Mouse (Mus musculus): Measurements from ENCODE around the gene Mslnl. TPM values are rescaled to one million over a fixed set of nuclear protein-coding genes. Genes with fewer than 3 reads are reported as not detected.
A peak's percentile ranks its signal among the peaks of the same experiment; 100 is the strongest.

The Mslnl gene
- polyA plus RNA-seq (2012; rRNA removed) = 0.24 and 0.26 TPM in 2 replicates

- DNase-seq (ENCODE audit: low read depth, low spot score) = no peak
- WGBS = 34% methylated on average over 3 of the region's 3 CpGs
These were observed at the start of gene Mslnl for GRCm38 (mm10) chr17:25735745-25736144. TSS of gene Mslnl (plus strand) at chr17:25736042.

DNA sequence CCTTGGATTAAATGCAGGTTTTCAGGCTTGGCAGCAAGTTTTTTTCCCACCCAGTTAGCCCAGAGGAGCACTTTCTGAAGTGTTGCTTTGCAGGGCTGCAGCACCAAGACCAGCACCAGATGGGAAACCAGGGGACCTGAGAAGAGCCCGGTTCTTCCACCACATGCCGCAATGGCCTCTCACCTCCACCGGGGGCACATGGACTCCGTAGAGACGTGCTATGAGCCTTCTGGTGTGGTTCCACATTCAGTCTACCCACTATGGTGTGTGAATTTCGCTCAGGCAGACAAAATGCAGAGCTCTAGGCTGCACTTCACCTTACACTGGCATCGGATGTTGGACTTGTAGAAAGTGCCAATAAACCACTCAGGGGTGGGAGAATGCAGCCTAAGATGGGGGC is 49.5 kb upstream of the Mslnl start:
- DNase-seq (ENCODE audit: low read depth, low spot score) = no peak
- 38% methylated on average over 7 of the region's 7 CpGs for WGBS

- DNase-seq (ENCODE audit: low read depth, low spot score) = no peak
- 76% methylated on average over 4 of the region's 4 CpGs for WGBS
These were observed 46.9 kb upstream of the Mslnl start for GRCm38 (mm10) chr17:25688922-25689321.

GRCm38 (mm10) chr17:25696263-25696662 is 39.6 kb upstream of the Mslnl start:
- no peak for DNase-seq (ENCODE audit: low read depth, low spot score)
- WGBS = 21% methylated on average over 1 of the region's 1 CpGs

- 16% methylated on average over 7 of the region's 7 CpGs for WGBS
These were observed 37.4 kb upstream of the Mslnl start for GRCm38 (mm10) chr17:25698446-25698845.

DNA sequence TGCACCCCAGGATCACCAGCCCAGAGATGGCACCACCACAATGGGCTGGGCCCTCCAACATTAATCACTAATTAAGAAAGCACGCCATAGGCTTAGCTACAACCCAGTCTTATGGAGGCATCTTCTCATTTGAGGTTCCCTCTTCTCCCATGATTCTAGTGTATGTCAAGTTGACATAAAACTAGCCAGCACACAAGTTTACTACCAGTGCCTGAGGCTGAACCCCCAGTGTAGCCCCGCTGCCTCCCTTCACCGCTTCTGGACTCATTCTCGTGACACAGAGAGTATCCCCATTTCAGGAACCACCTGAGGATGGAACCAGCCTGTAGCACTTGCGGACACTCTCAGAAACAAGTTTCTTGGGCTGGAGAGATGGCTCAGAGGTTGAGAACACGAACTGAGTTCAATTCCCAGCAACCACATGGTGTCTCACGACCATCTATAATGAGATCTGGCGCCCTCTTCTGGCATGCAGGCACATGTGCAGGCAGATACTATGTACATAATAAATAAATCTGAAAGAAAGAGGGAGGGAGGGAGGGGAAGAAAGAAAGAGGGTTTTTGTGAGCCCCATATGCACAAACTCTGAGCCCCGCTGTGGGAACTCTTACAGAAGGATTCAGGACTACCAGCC is 34.9 kb upstream of the Mslnl start:
- no peak for DNase-seq (ENCODE audit: low read depth, low spot score)
- WGBS = 56% methylated on average over 9 of the region's 9 CpGs

More at GRCm38 (mm10) chr17:25698446-25698845, 37.4 kb upstream of the Mslnl start:
- DNase-seq (ENCODE audit: low read depth, low spot score) = peak; percentile 57

GRCm38 (mm10) chr17:25709994-25710393 is 25.8 kb upstream of the Mslnl start:
- no peak for DNase-seq (ENCODE audit: low read depth, low spot score)
- WGBS = 96% methylated on average over 2 of the region's 2 CpGs

GRCm38 (mm10) chr17:25711136-25711535 is 24.7 kb upstream of the Mslnl start:
- no peak for DNase-seq (ENCODE audit: low read depth, low spot score)
- WGBS = 58% methylated on average over 4 of the region's 4 CpGs

- WGBS = 58% methylated on average over 3 of the region's 3 CpGs
- no peak for DNase-seq (ENCODE audit: low read depth, low spot score)
These were observed 20.2 kb upstream of the Mslnl start for GRCm38 (mm10) chr17:25715627-25716026.

DNA sequence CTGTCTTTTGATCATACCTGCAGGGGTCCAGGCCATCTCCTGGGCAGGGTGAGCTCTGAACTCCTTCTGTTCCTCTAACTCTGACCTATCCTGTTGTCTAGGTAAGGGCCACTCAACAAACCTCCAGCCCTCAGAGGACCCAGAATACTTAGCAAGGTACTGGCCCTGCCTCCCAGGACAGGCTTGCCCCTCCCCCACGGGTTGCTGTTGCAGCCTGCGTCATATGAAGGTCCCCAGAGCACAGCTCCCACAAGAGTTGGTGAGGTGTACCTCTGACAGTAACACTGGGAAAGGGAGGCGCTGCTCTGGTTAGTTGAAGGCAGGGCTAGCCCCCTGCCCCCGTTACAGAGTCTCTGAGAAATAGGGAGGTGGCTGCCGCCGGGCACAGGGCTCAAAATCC is 19.7 kb upstream of the Mslnl start:
- WGBS = 11% methylated on average over 6 of the region's 6 CpGs
- DNase-seq (ENCODE audit: low read depth, low spot score) = no peak

DNA sequence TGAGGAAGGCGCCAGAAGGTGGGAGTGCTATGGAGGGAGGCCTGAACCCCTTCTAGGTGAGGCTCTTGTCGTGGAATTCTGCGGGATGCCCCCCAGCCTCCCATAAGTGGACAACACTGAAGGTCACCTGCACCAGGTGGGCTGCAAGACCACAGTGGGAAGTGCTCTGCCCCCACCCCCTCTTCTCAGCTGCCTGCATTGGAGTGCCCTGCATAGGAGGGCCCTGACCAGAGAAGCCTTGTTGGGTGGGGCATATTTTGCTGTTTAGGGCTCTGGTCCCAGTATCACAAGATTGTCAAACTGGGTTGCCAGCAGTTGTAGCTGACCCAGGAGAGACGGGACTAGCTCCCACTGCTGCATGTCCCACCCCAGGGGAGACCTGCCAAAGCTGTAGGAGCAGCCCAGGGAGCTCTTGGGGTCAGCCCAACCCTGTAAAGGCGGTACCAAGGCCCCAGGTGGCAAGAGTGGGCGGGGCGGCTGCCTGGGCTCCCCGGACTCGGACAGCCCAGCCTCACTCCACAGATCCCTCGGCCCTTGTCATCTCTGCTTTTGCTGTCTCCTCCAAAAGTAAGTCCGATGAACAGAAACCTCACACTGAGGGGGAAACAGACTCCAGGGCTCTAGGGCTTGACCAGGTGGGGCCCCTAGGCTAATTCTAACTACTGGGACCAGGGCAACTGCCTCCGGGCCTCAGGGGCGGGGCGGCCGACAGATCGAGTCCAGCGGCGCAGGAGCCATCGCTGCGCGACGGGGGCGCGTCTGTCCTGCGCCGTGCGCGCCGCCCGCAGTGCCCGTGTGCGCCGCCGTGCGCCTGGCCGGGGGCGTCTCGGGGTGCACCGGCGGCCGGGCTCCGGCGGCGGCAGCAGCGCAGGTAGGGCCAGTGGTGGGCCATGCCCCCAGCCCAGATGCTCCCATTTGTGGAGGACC is 18.9 kb upstream of the Mslnl start, which contains the start of gene Gng13:
Gene Gng13 (plus strand): TSS at position 461 of the 927 bp plus-strand sequence.
- WGBS = 2% methylated on average over 45 of the region's 45 CpGs
- DNase-seq (ENCODE audit: low read depth, low spot score) = no peak

DNA sequence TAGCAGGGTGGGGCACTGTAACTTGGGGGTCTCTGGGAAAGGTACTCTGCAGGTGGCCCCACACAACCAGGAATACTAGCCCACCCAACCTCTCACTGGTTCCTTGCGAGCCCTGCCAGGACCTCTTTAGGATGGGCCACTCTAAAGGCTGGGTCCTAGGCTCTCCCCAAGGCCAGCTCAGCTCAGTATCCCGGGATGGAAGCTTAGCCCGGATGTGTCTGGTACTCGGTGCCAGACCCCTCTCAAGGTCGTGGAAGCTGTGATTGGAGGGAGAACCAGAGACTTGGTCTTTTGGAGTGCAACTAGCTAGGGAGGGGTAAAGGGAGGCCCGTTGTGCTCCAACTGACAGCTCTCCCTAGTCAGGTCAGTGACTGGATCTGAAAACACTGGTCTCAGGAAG is 18.2 kb upstream of the Mslnl start:
- 12% methylated on average over 6 of the region's 6 CpGs for WGBS
- DNase-seq (ENCODE audit: low read depth, low spot score) = no peak

DNA sequence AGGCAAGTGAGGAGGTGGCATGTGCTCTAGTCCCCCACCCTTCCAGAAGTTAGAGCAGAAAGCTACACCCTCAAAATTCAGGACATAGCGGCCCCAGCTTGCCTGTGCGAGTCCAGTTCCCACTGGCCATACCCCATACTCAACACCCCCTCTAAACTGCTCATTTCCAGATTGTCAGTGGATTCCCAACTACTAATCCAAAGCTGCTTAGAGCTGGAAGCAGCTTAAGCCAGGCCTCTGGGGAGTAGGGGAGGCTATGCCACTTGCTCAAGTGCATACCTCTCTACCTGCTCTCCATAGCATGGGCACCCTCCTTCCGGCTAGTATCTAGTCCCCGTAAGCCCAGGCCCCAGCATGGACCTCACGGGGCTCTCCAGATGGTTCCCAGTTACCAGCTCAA is 14.4 kb upstream of the Mslnl start:
- WGBS = 95% methylated on average over 5 of the region's 5 CpGs
- no peak for DNase-seq (ENCODE audit: low read depth, low spot score)

- DNase-seq (ENCODE audit: low read depth, low spot score) = no peak
- WGBS = 97% methylated on average over 19 of the region's 19 CpGs
These were observed 12.4 kb upstream of the Mslnl start for GRCm38 (mm10) chr17:25723470-25723869.

DNA sequence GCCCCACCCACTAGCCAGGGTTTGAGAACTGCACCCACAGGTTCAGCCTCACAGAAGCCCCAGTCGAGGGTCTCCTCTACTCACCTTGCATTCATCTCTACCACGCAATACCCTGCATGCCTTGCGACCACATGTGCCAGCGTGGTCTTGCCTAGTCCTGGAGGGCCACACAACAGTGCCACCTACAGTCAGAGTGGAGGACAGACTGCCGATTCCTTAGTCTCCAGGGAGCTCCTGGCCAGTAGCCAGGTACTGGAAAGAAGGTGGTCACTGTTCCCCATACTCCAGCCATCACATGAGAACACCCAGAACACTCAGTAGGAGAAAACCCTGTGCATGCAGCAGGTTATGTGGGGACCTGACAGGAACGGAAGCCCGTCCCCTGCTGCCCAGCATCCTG is 11.9 kb upstream of the Mslnl start:
- WGBS = 92% methylated on average over 7 of the region's 7 CpGs
- DNase-seq (ENCODE audit: low read depth, low spot score) = no peak

- no peak for DNase-seq (ENCODE audit: low read depth, low spot score)
- WGBS = 88% methylated on average over 6 of the region's 6 CpGs
These were observed 10.6 kb upstream of the Mslnl start for GRCm38 (mm10) chr17:25725264-25725663.

DNA sequence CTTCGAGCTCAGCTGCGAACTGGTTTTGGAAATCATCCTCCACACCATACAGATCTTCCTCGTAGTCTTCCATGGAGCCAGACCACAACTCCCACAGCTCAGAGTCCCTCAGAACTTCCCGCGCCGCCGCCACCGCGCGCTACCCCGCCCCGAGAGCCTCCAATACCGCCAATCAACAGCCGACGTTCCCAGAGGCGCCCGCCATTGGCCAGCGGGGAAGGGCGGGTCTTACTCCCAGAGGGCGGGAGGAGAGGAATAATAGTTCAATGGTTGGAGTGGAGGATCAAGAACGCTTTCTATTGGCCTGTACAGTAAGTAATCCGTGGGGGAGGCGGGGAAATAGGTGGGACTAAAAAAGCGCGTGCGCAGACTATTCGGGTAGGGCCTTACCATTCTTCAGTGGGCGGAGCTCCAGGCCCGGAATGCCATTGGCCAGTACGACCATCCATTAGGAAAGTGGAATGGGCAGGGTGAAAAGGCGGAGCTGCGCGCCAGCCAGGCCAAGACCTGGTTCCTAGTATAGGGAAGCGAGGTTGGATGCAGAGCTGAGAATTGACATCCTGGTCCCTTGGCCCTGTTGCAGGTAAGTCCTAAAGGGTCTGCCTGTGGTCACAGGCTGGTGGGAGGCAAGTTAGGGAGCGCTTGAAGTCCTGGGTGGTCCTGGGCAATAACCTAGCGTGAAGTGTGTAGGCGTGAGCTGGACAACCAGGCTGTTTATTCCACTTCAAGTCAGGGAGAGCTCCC is 8.4 kb upstream of the Mslnl start, which contains the start of the genes Chtf18 and Rpusd1:
Gene Chtf18 (minus strand): TSS at position 155 of the 744 bp plus-strand sequence.
Gene Rpusd1 (plus strand): TSS at position 406 of the 744 bp plus-strand sequence.
- WGBS = under 1% methylated on average over 37 of the region's 37 CpGs
- DNase-seq (ENCODE audit: low read depth, low spot score) = peak; percentile 99

DNA sequence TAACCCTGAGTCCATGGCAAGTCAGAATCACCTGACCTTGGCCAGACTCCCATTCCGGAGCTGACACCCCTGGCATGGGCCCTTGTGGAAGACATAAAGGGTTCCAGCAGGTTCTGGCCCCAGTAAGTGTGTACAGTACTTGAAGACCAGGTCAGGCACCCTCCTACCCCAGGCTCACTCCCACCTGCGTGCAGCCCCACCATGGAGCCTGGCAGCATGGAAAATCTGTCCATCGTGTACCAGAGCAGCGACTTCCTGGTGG is 7.9 kb upstream of the Mslnl start:
- 15% methylated on average over 4 of the region's 4 CpGs for WGBS

GRCm38 (mm10) chr17:25732082-25732481 is 3.8 kb upstream of the Mslnl start:
- peak; percentile 62 for DNase-seq (ENCODE audit: low read depth, low spot score)
- 17% methylated on average over 2 of the region's 2 CpGs for WGBS

More for the DNA sequence above, 7.9 kb upstream of the Mslnl start:
- no peak for DNase-seq (ENCODE audit: low read depth, low spot score)

GRCm38 (mm10) chr17:25735246-25735645 is 596 bp upstream of the Mslnl start:
- 85% methylated on average over 5 of the region's 5 CpGs for WGBS
- no peak for DNase-seq (ENCODE audit: low read depth, low spot score)
